ENCODE assay signal across 30 mouse cellular contexts in genomic region chr6:102282889-102283288, GRCm38 (mm10).
DNase-seq lines count a peak whose midpoint lies in the region; ATAC-seq and TF ChIP-seq lines count a peak whose summit lies in the region.
"Had no signal": no experiment of that assay in that cellular context is flagged by ENCODE, and none has a peak within 500 bp of the region (broad histone marks: within the 10 kb centered on the region; RNA-seq: fewer than 3 reads in every experiment).

No protein-coding gene starts in this region.

- DNase-seq in embryo, embryonic 10.5 days (ENCODE audit: low spot score) = peak; percentile 1
- DNase-seq in embryo, embryonic 11 days = no peak
- DNase-seq in kidney, adult 11 months = no peak
- peak; percentile 43 for DNase-seq in kidney, postnatal 0 days (ENCODE audit: low spot score)
- no peak for DNase-seq in kidney, postnatal 36 days
- DNase-seq in midbrain, embryonic 11.5 days (ENCODE audit: low spot score, missing footprints) = no peak
- DNase-seq: adrenal gland, adult 8-10 months; adrenal gland, postnatal 14 days; adrenal gland, postnatal 36 days; B cell, adult 2 months; cerebellum, adult 11 months; cerebellum, adult 18-20 months; cerebellum, adult 8-10 months; cerebellum, adult 9-11 months; cerebellum, postnatal 14 days; cerebellum, postnatal 36 days had no signal

- H3K27me3 ChIP-seq in kidney, embryonic 15.5 days = no peaks in the 10 kb centered on the region
- H3K27me3 ChIP-seq in kidney, postnatal 0 days (ENCODE audit: insufficient read depth, low read length) = no peaks in the 10 kb centered on the region
- no peaks in the 10 kb centered on the region for H3K27me3 ChIP-seq in midbrain, embryonic 11.5 days (ENCODE audit: control insufficient read depth, insufficient read depth, low read length)
- H3K27me3 ChIP-seq in midbrain, embryonic 16.5 days (ENCODE audit: control insufficient read depth, insufficient read depth, low read depth, low read length) = no peaks in the 10 kb centered on the region
- H3K27me3 ChIP-seq: CH12.LX; embryonic facial prominence, embryonic 13.5 days; embryonic facial prominence, embryonic 15.5 days; forebrain, embryonic 12.5 days; Patski had no signal

- peak; percentile 56 for ATAC-seq in kidney, embryonic 15.5 days (replicated peaks; ENCODE audit: low FRiP score)
- ATAC-seq in kidney, postnatal 0 days (replicated peaks; ENCODE audit: low FRiP score, low read depth) = no peak
- ATAC-seq in midbrain, embryonic 11.5 days (ENCODE audit: low FRiP score) = peak; percentile 47; the same call in 1 of the 2 replicates
- no peak for ATAC-seq in midbrain, embryonic 16.5 days
- ATAC-seq: activated CD4-positive, CD25-positive, alpha-beta regulatory T cell, adult 4 months; CD4-positive, CD25-positive, alpha-beta regulatory T cell, adult 4 months; forebrain, embryonic 14.5 days; forebrain, embryonic 16.5 days; Patski had no signal

- no peak overlapping the region for H3K27ac ChIP-seq in kidney, embryonic 15.5 days
- no peak overlapping the region for H3K27ac ChIP-seq in kidney, postnatal 0 days
- H3K27ac ChIP-seq in midbrain, embryonic 11.5 days (ENCODE audit: low read depth, low read length) = no peak overlapping the region
- H3K27ac ChIP-seq in midbrain, embryonic 16.5 days (ENCODE audit: low read length) = no peak overlapping the region
- H3K27ac ChIP-seq: embryonic facial prominence, embryonic 13.5 days; embryonic facial prominence, embryonic 15.5 days; forebrain, embryonic 10.5 days; forebrain, embryonic 12.5 days had no signal

- TF ChIP-seq CTCF in kidney, postnatal 0 days (IDR thresholded peaks at IDR 0.05; ENCODE audit: low read depth) = no peak

- H3K4me1 ChIP-seq in kidney, embryonic 15.5 days = no peaks in the 10 kb centered on the region
- no peaks in the 10 kb centered on the region for H3K4me1 ChIP-seq in kidney, postnatal 0 days (replicated peaks; ENCODE audit: insufficient read depth, low read length)
- 0 out of 2 replicates have a peak, but pooled peaks cover 4% of the 10 kb centered on the region for H3K4me1 ChIP-seq in midbrain, embryonic 11.5 days (ENCODE audit: control insufficient read depth, insufficient read depth, low read length)
- no peaks in the 10 kb centered on the region for H3K4me1 ChIP-seq in midbrain, embryonic 16.5 days (ENCODE audit: control insufficient read depth, insufficient read depth, low read length)
- H3K4me1 ChIP-seq: embryonic facial prominence, embryonic 13.5 days; embryonic facial prominence, embryonic 15.5 days; forebrain, embryonic 10.5 days; forebrain, embryonic 12.5 days had no signal

- WGBS in kidney, embryonic 15.5 days = 26% methylated on average over 2 of the region's 2 CpGs
- WGBS in kidney, postnatal 0 days = 23% methylated on average over 2 of the region's 2 CpGs
- WGBS in midbrain, embryonic 11.5 days = 17% methylated on average over 2 of the region's 2 CpGs
- WGBS in midbrain, embryonic 16.5 days = 26% methylated on average over 2 of the region's 2 CpGs

- H3K4me2 ChIP-seq in kidney, embryonic 15.5 days = no peak overlapping the region
- H3K4me2 ChIP-seq in kidney, postnatal 0 days (ENCODE audit: low read length) = no peak overlapping the region
- no peak overlapping the region for H3K4me2 ChIP-seq in midbrain, embryonic 11.5 days
- no peak overlapping the region for H3K4me2 ChIP-seq in midbrain, embryonic 16.5 days (ENCODE audit: low read length)
- H3K4me2 ChIP-seq: embryonic facial prominence, embryonic 13.5 days; embryonic facial prominence, embryonic 15.5 days; forebrain, embryonic 12.5 days had no signal

- no peaks in the 10 kb centered on the region for H3K9me3 ChIP-seq in kidney, embryonic 15.5 days (replicated peaks)
- H3K9me3 ChIP-seq in kidney, postnatal 0 days (replicated peaks; ENCODE audit: low read length) = no peaks in the 10 kb centered on the region
- H3K9me3 ChIP-seq in midbrain, embryonic 11.5 days (ENCODE audit: control insufficient read depth, low read length) = no peaks in the 10 kb centered on the region
- H3K9me3 ChIP-seq in midbrain, embryonic 16.5 days (replicated peaks; ENCODE audit: control insufficient read depth, low read length, poor library complexity, severe bottlenecking) = no peaks in the 10 kb centered on the region
- H3K9me3 ChIP-seq: embryonic facial prominence, embryonic 13.5 days; embryonic facial prominence, embryonic 15.5 days; forebrain, embryonic 10.5 days; forebrain, embryonic 12.5 days had no signal

- H3K4me3 ChIP-seq in kidney, embryonic 15.5 days (replicated peaks) = no peak overlapping the region
- no peak overlapping the region for H3K4me3 ChIP-seq in kidney, postnatal 0 days (replicated peaks; ENCODE audit: low read depth, low read length)
- H3K4me3 ChIP-seq in midbrain, embryonic 11.5 days (ENCODE audit: low read depth, low read length) = no peak overlapping the region
- H3K4me3 ChIP-seq in midbrain, embryonic 16.5 days (ENCODE audit: low read depth, low read length) = no peak overlapping the region
- H3K4me3 ChIP-seq: embryonic facial prominence, embryonic 13.5 days; embryonic facial prominence, embryonic 15.5 days; erythroblast, embryonic 14.5 days; forebrain, embryonic 10.5 days; forebrain, embryonic 12.5 days had no signal

- H3K9ac ChIP-seq in kidney, embryonic 15.5 days = no peak overlapping the region
- H3K9ac ChIP-seq in kidney, postnatal 0 days (ENCODE audit: low read depth, low read length) = no peak overlapping the region
- no peak overlapping the region for H3K9ac ChIP-seq in midbrain, embryonic 11.5 days (ENCODE audit: low read length)
- no peak overlapping the region for H3K9ac ChIP-seq in midbrain, embryonic 16.5 days (ENCODE audit: low read depth, low read length)
- H3K9ac ChIP-seq: embryonic facial prominence, embryonic 13.5 days; embryonic facial prominence, embryonic 15.5 days; forebrain, embryonic 12.5 days had no signal

- H3K36me3 ChIP-seq in kidney, embryonic 15.5 days = no peaks in the 10 kb centered on the region
- no peaks in the 10 kb centered on the region for H3K36me3 ChIP-seq in kidney, postnatal 0 days (ENCODE audit: insufficient read depth, low read length)
- no peaks in the 10 kb centered on the region for H3K36me3 ChIP-seq in midbrain, embryonic 11.5 days (ENCODE audit: control insufficient read depth, insufficient read depth, low read length)
- H3K36me3 ChIP-seq in midbrain, embryonic 16.5 days (ENCODE audit: control insufficient read depth, insufficient read depth, low read length) = no peaks in the 10 kb centered on the region
- H3K36me3 ChIP-seq: embryonic facial prominence, embryonic 13.5 days; embryonic facial prominence, embryonic 15.5 days; forebrain, embryonic 10.5 days; forebrain, embryonic 12.5 days; G1E had no signal

Comparison
In these comparisons a context has a peak if more than half of its experiments do, and no peak if none do; other contexts are left out.
1. DNase-seq: peak in embryo, embryonic 10.5 days (single experiment) and kidney, postnatal 0 days (single experiment); none in embryo, embryonic 11 days (single experiment), kidney, adult 11 months (single experiment), kidney, postnatal 36 days (0 of 2) and midbrain, embryonic 11.5 days (single experiment).
2. ATAC-seq: peak in kidney, embryonic 15.5 days (single experiment) and midbrain, embryonic 11.5 days (single experiment); none in kidney, postnatal 0 days (single experiment) and midbrain, embryonic 16.5 days (single experiment).